Mouse (Mus musculus) liver, embryonic 16.5 days (tissue): Measurements from ENCODE around the gene Smg7. TPM values are rescaled to one million over a fixed set of nuclear protein-coding genes. Genes with fewer than 3 reads are reported as not detected.

ENCODE experiments used
- ATAC-seq: fragments of 200-750 bp; cut with Nextera tagmentation; 2 replicates; pipeline ENCODE4 v1.8.0; 2017; ENCODE audit warnings: low read depth, mild to moderate bottlenecking, moderate number of reproducible peaks, moderate library complexity
- H3K27ac ChIP-seq: fragments of 300-500 bp; sonication (generic); 2 replicates; pipeline ENCODE4 v1.5.1; 2014; ENCODE audit warnings: mild to moderate bottlenecking, low read length
- H3K27me3 ChIP-seq: fragments of 300-500 bp; sonication (generic); 2 replicates; pipeline ENCODE4 v1.6.1; 2014; ENCODE audit warnings: low read depth, low read length, mixed read lengths; ENCODE audit not compliant: control insufficient read depth, insufficient read depth
- H3K36me3 ChIP-seq: fragments of 300-500 bp; sonication (generic); 2 replicates; pipeline ENCODE4 v1.6.1; 2014; ENCODE audit warnings: mild to moderate bottlenecking; ENCODE audit not compliant: control insufficient read depth, insufficient read depth
- H3K4me1 ChIP-seq: fragments of 300-500 bp; sonication (generic); 2 replicates; pipeline ENCODE4 v1.6.1; 2014; ENCODE audit warnings: low read depth, low read length, mixed read lengths; ENCODE audit not compliant: control insufficient read depth
- H3K4me2 ChIP-seq: fragments of 300-500 bp; sonication (generic); 2 replicates; pipeline ENCODE4 v1.6.1; 2014; ENCODE audit warnings: low read depth, low read length, mixed read lengths
- H3K4me3 ChIP-seq: fragments of 300-500 bp; sonication (generic); 2 replicates; pipeline ENCODE4 v1.5.1; 2014; ENCODE audit warnings: low read depth, mild to moderate bottlenecking, low read length
- H3K9ac ChIP-seq: fragments of 300-500 bp; sonication (generic); 2 replicates; pipeline ENCODE4 v1.6.1; 2014; ENCODE audit warnings: low read depth, low read length
- H3K9me3 ChIP-seq: fragments of 300-500 bp; sonication (generic); replicated peaks from 2 replicates; pipeline ENCODE4 v1.6.1; 2016; ENCODE audit warnings: low read length; ENCODE audit not compliant: control insufficient read depth
- WGBS: fragments of 180-500 bp; shearing (Covaris S2); extraction: QIAGEN DNeasy Blood & Tissue Kit; methylation state at CpG from one replicate; pipeline ENCODE4 v1.1.7; 2014; ENCODE audit not compliant: insufficient replicate concordance; 5-methylcytosine and 5-hydroxymethylcytosine counted together
- polyA plus RNA-seq: library from polyadenylated mRNA; unstranded; fragments of >200 nt; fragmentation: Nextera tagmentation; extraction: Ambion mirVana; gene quantifications from 2 replicates; pipeline ENCODE4 v1.2.1, GENCODE M21; 2015

Smg7 gene
- polyA plus RNA-seq, 1 experiment from 2014 or later = 8.7 TPM

DNA sequence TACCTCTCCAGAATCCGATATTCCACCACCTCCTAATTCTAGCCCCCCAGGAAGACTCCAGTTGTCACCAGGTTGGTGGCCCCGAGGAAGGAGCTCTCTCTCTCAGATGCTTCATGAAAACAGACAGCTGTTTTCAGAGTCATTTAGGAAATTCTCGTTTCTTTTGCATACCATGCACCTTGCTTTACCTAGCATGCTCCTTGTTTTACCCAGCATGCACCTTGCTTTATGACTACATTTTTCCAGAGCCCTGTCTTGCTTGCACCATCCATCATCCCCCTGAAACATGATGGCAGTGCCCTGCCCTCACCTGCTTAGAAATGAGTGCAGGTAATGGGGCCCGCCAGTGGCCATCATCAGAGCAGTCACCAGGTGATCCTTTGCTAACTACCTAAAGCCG is 70.8 kb downstream of the Smg7 start:
- WGBS = 67% methylated on average over 5 of the region's 5 CpGs
- no peak for ATAC-seq
- Histone ChIP-seq H3K27me3 (no peaks in the 10 kb centered on the region), H3K9ac (no peak overlapping the region), H3K27ac (no peak overlapping the region), H3K4me3 (no peak overlapping the region), H3K4me2 (no peak overlapping the region), H3K9me3 (no peaks in the 10 kb centered on the region), H3K36me3 (peaks cover 7% of the 10 kb centered on the region), H3K4me1 (no peaks in the 10 kb centered on the region)

DNA sequence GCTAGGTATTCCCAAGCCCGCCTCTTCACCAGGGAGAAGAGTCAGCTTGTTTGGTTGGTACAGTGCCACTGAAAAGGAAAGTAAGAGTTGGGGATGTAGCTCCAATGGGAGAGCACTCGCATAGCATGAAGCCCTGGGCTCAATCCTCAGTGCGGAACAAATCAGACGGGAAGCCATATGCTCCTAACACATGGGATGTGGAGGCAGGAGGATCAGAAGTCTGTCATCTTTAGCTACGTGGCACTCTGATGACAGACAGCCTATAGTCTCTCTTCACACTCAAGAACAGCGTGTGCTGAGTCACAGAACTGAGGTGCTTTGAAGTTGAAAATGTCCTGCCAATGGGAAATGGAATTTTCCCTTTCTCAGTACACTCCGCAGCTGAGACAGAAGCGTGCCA is 71.4 kb downstream of the Smg7 start:
- Histone ChIP-seq H3K4me1 (no peaks in the 10 kb centered on the region), H3K4me2 (no peak overlapping the region), H3K27ac (no peak overlapping the region), H3K27me3 (no peaks in the 10 kb centered on the region), H3K36me3 (peaks cover 4% of the 10 kb centered on the region), H3K9ac (no peak overlapping the region), H3K9me3 (no peaks in the 10 kb centered on the region), H3K4me3 (no peak overlapping the region)
- no peak for ATAC-seq
- WGBS = 75% methylated on average over 8 of the region's 8 CpGs

DNA sequence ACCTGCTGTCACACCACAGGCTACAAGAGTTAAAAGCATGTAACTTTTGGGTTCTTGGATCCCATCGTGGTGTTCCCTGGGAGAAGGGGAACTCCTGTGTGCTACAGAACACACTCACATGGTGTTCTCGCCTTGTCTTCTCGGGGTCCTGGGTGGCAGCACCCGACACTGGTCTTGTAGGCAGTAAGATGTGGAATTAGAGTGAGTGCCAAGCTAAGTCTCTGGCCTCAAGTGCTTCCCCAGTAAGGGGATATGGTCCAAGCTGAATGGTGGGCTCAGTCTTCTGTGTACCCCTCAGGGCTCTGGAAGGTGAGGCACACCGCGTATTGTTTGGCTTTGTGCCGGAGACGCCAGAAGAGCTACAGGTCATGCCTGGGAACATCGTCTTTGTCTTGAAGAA is 72.4 kb downstream of the Smg7 start:
- Histone ChIP-seq H3K4me1 (no peaks in the 10 kb centered on the region), H3K27ac (no peak overlapping the region), H3K9ac (no peak overlapping the region), H3K27me3 (no peaks in the 10 kb centered on the region), H3K9me3 (no peaks in the 10 kb centered on the region), H3K36me3 (no peaks in the 10 kb centered on the region), H3K4me3 (no peak overlapping the region), H3K4me2 (no peak overlapping the region)
- ATAC-seq = no peak
- WGBS = 81% methylated on average over 9 of the region's 9 CpGs

DNA sequence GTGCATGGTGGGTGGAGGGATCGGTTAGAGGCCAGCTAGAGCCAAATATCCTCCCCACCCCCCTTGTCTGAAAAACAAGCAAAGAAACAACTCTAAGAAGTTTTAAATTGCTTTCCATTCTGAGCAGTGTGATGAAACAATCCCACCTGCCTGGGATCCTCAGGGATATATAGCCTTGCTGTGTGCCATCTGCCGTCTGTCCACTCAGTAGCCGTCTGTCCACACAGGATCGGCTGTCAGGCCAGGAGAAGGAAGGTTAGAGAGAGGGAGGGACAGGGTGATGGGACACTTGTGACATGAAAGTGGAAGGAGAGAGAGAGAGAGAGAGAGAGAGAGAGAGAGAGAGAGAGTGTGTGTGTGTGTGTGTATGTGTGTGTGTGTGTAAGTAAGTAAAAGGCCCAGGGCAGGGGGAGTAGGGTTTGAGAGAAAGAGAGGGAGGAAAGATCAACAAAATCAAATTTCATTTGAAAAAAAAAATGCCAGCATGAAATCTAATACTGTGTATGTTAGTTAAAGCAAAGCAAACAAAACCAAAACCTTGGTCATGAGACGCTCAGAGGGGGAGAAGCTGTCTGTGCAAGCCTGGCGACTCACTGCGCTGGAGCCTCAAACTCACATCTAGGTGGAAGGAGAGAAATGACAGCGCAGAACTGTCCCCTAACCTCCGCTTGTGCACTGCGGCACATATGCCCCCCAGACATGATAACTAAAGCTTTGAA is 73.7 kb downstream of the Smg7 start:
- ATAC-seq = no peak

GRCm38 (mm10) chr1:152828168-152828567 is 74.3 kb downstream of the Smg7 start:
- WGBS = 72% methylated on average over 5 of the region's 5 CpGs
- no peak overlapping the region for H3K9ac ChIP-seq

More for the DNA sequence above, 73.7 kb downstream of the Smg7 start:
- WGBS = 67% methylated on average over 10 of the region's 10 CpGs
- Histone ChIP-seq H3K4me1 (no peaks in the 10 kb centered on the region), H3K9ac (no peak overlapping the region), H3K4me2 (no peak overlapping the region), H3K9me3 (no peaks in the 10 kb centered on the region), H3K4me3 (no peak overlapping the region), H3K27me3 (no peaks in the 10 kb centered on the region), H3K27ac (no peak overlapping the region), H3K36me3 (no peaks in the 10 kb centered on the region)

GRCm38 (mm10) chr1:152826446-152826845 is 76.0 kb downstream of the Smg7 start:
- Histone ChIP-seq H3K9me3 (no peaks in the 10 kb centered on the region), H3K27me3 (no peaks in the 10 kb centered on the region), H3K4me2 (no peak overlapping the region), H3K36me3 (no peaks in the 10 kb centered on the region), H3K4me1 (no peaks in the 10 kb centered on the region), H3K9ac (no peak overlapping the region), H3K4me3 (no peak overlapping the region), H3K27ac (no peak overlapping the region)
- WGBS = 68% methylated on average over 5 of the region's 5 CpGs
- no peak for ATAC-seq

More at GRCm38 (mm10) chr1:152828168-152828567, 74.3 kb downstream of the Smg7 start:
- Histone ChIP-seq H3K4me3 (no peak overlapping the region), H3K36me3 (no peaks in the 10 kb centered on the region), H3K27ac (no peak overlapping the region), H3K9me3 (no peaks in the 10 kb centered on the region), H3K4me2 (no peak overlapping the region), H3K4me1 (no peaks in the 10 kb centered on the region), H3K27me3 (no peaks in the 10 kb centered on the region)
- ATAC-seq = no peak

DNA sequence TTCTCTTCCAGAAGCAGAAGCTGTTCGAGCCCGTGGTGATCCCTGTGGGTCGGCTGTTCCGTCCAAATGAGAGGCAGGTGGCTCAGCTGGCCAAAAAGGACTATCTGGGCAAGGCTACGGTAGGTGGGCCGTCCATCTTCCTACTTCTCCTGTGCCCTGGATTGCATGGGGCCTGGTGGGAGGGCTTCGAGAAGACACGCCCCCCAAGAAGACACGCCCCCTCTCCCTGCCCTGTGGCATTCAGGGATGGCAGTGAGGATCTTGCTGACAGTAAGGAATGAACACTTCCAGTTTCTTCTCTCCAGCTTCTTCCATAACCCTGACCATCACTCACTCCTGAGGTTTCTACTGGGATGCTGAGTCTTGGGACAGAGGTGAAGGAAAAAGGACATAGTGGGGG is 78.2 kb downstream of the Smg7 start:
- Histone ChIP-seq H3K9ac (no peak overlapping the region), H3K36me3 (no peaks in the 10 kb centered on the region), H3K4me1 (no peaks in the 10 kb centered on the region), H3K9me3 (no peaks in the 10 kb centered on the region), H3K27me3 (no peaks in the 10 kb centered on the region), H3K4me2 (no peak overlapping the region), H3K27ac (no peak overlapping the region), H3K4me3 (no peak overlapping the region)
- ATAC-seq = no peak
- 62% methylated on average over 9 of the region's 9 CpGs for whole genome bisulfite sequencing

DNA sequence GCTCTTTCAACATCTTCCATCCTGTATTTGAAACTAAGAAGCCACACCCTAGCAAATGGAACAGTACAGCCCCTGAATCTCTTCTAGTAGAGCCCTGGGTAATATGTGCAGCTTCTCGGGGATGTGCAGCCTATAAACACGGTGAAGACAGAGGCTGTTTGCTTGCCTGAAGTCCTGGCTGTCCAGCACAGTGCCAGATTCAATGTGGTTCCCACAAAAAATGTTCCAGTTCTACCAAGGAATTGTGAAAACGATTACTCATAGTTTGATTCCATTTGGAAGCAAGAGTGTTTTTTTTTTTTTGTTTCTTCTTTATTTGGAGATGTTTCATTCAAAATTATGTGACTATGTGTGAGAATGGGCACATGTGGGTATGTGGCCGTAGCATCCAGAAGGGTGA is 80.7 kb downstream of the Smg7 start:
- Histone ChIP-seq H3K9me3 (no peaks in the 10 kb centered on the region), H3K4me3 (no peak overlapping the region), H3K4me2 (no peak overlapping the region), H3K36me3 (no peaks in the 10 kb centered on the region), H3K27ac (no peak overlapping the region), H3K4me1 (no peaks in the 10 kb centered on the region), H3K9ac (no peak overlapping the region), H3K27me3 (no peaks in the 10 kb centered on the region)
- WGBS = 63% methylated on average over 4 of the region's 4 CpGs
- no peak for ATAC-seq

- no peaks in the 10 kb centered on the region for H3K36me3 ChIP-seq
- no peaks in the 10 kb centered on the region for H3K27me3 ChIP-seq
- 64% methylated on average over 7 of the region's 7 CpGs for WGBS
- no peak overlapping the region for H3K9ac ChIP-seq
- no peak overlapping the region for H3K4me3 ChIP-seq
- H3K9me3 ChIP-seq = no peaks in the 10 kb centered on the region
- no peaks in the 10 kb centered on the region for H3K4me1 ChIP-seq
- H3K27ac ChIP-seq = no peak overlapping the region
- ATAC-seq = no peak
- H3K4me2 ChIP-seq = no peak overlapping the region
Measured at GRCm38 (mm10) chr1:152820911-152821695, 81.3 kb downstream of the Smg7 start.
